Mouse (Mus musculus): Measurements from ENCODE around the gene Mybl2. TPM values are rescaled to one million over a fixed set of nuclear protein-coding genes. Genes with fewer than 3 reads are reported as not detected.
A peak's percentile ranks its signal among the peaks of the same experiment; 100 is the strongest.

Gene Mybl2
- polyA plus RNA-seq (2016; fragmentation: Nextera tagmentation; extraction: Ambion mirVana), result 47.5 and 55.1 TPM in 2 replicates

DNA sequence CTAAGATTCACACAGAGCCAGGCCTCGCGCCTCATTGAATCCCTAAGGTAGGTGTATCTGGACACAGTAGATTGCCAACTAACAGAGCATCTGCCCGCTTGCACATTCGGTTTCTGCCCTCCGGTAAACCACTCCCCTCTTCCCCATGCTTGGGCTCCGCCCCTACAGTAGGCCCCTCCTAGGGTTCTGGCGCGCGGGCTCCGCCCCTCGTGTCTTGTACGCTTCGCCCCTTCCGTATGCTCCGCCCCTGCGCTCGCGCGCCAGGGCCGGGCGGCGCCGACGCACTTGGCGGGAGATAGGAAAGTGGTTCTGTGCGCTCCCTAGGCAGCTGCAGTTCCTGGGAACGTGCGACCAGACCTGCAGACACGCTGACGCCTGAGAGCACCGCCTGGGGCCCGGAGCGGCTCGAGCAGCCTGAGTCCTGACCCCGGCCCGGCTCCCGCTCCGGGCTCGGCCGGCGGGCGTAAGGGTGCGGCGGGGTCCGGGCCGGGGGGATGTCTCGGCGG, at the start of gene Mybl2:
Gene Mybl2 (plus strand): TSS at position 353 of the 506 bp plus-strand sequence.
- H3K27me3 ChIP-seq (ENCODE audit: low read depth, poor library complexity, severe bottlenecking), result no peaks in the 10 kb centered on the region
- under 1% methylated on average over 48 of the region's 48 CpGs for WGBS
- H3K36me3 ChIP-seq, result peaks cover 4% of the 10 kb centered on the region
- no peaks in the 10 kb centered on the region for H3K9me3 ChIP-seq (replicated peaks)
- peaks cover 32% of the 10 kb centered on the region for H3K4me1 ChIP-seq
- peak within 1 kb of the TSS; percentile 90 for H3K4me3 ChIP-seq
- DNase-seq (ENCODE audit: low spot score), result peak; percentile 91
- peak within 1 kb of the TSS; percentile 90 for H3K27ac ChIP-seq

DNA sequence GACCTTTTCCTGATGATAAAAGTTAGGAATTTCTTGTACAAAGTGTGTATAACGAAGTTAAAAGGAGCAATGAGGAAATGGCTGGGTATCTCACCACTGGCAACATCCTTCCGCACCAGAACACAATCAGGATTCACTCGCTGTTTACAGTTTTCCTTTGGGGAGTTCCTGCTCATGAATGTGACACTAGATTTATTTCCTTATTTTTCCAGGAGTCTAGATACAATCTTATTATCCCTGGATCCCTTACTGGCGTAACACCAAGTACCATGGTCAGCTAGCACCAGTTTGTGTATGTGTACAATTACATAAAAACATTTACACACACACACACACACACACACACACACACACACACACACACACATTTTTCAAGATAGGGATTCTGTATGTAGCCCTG, 47.2 kb upstream of the Mybl2 start:
- Histone ChIP-seq H3K27me3 (ENCODE audit: low read depth, poor library complexity, severe bottlenecking) (no peaks in the 10 kb centered on the region), H3K4me3 (no peak overlapping the region), H3K9me3 (replicated peaks) (no peaks in the 10 kb centered on the region), H3K36me3 (no peaks in the 10 kb centered on the region), H3K27ac (no peak overlapping the region), H3K4me1 (no peaks in the 10 kb centered on the region)
- WGBS, result 83% methylated on average over 4 of the region's 4 CpGs
- no peak for DNase-seq (ENCODE audit: low spot score)

DNA sequence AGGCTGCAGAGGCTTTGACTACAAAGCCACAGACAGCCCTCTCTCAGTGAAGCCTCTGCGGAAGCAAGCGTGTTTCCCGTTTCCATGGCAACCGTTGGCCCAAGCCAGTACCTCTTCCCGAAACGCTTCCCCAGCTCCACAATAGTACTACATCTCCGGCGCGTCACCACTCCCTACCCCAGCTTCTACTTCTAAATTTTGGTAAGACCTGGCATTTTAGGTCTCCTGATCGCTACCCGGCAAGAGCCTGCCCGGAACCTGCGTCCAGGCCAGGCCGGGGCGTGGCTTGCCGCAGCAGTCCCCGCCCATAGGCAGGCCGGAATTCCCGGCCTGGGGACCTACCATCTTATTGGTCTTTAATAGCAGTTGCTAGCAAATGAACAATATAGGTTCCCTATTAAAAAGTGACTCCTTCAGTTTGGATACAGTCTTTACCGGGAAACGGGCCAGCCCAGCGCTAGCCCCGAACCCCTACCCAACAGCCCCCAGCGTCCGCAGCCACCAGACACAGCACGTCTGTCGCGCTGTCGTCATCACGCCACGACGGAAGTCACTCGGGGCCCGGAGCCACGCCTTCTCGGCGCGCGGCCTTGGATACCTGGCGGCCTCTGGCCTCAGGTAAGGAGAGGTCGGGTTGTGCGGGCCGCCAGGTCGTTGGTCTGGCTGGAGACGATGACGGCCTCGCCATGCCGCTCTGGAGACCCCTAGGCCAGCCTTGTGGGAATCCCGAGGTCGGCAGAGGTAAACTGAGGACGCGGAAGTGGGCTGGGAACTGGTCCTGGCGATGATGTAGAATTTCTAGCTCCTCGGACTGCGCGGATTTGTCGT, 37.4 kb upstream of the Mybl2 start, which contains the start of gene Ift52:
Gene Ift52 (plus strand): TSS at position 439 of the 828 bp plus-strand sequence.
- Histone ChIP-seq H3K4me3 (peak within 1 kb of the TSS; percentile 87), H3K27ac (peak within 1 kb of the TSS; percentile 86), H3K36me3 (no peaks in the 10 kb centered on the region), H3K4me1 (peaks cover 12% of the 10 kb centered on the region), H3K9me3 (replicated peaks) (no peaks in the 10 kb centered on the region), H3K27me3 (ENCODE audit: low read depth, poor library complexity, severe bottlenecking) (no peaks in the 10 kb centered on the region)
- peak; percentile 94 for DNase-seq (ENCODE audit: low spot score)
- WGBS, result under 1% methylated on average over 57 of the region's 57 CpGs

DNA sequence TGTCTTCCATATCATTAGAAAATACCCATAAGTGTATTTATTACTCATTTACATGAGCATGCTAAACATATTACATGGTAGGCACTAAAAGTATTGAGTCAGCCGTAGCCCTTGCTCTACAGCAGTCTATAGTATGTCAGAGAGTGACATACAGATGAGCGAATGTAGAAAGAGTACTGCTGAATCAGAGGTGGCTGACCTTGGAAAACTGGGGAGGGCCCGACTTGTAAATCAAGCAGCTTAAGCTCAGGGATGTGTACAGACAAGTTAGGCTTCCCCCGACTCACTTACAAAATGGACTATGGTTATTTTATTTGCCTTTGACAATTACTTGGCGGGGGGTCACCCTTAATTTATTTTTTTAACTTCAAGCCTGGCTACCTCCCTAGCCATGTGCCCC, 23.2 kb upstream of the Mybl2 start:
- no peak for DNase-seq (ENCODE audit: low spot score)
- H3K27me3 ChIP-seq (ENCODE audit: low read depth, poor library complexity, severe bottlenecking), result no peaks in the 10 kb centered on the region
- H3K4me3 ChIP-seq, result no peak overlapping the region
- no peaks in the 10 kb centered on the region for H3K9me3 ChIP-seq (replicated peaks)
- 89% methylated on average over 5 of the region's 5 CpGs for WGBS
- no peaks in the 10 kb centered on the region for H3K4me1 ChIP-seq
- peaks cover 98% of the 10 kb centered on the region for H3K36me3 ChIP-seq
- no peak overlapping the region for H3K27ac ChIP-seq

DNA sequence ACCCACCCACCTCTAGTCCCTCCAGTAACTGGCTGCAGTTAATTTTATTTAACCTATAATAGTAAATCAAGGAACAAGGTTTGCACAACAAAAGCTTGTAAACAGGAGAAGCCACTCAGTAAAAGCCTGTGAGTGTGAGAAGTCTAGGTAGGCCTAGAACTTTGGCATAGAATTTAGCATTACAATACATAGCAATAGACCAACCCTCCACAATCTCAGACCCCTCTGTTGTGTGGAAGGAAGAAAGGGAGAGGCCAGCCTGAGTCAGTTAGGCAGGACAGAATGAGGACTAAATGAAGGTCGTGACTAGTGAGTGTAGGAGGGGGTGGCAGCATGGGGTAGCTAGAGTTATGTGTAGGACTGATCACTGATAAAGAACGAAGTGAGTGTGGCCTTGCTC, 22.7 kb upstream of the Mybl2 start:
- H3K36me3 ChIP-seq, result peaks cover 98% of the 10 kb centered on the region
- no peaks in the 10 kb centered on the region for H3K9me3 ChIP-seq (replicated peaks)
- no peak overlapping the region for H3K27ac ChIP-seq
- WGBS, result 85% methylated on average over 2 of the region's 2 CpGs
- H3K4me1 ChIP-seq, result no peaks in the 10 kb centered on the region
- DNase-seq (ENCODE audit: low spot score), result no peak
- no peaks in the 10 kb centered on the region for H3K27me3 ChIP-seq (ENCODE audit: low read depth, poor library complexity, severe bottlenecking)
- no peak overlapping the region for H3K4me3 ChIP-seq

DNA sequence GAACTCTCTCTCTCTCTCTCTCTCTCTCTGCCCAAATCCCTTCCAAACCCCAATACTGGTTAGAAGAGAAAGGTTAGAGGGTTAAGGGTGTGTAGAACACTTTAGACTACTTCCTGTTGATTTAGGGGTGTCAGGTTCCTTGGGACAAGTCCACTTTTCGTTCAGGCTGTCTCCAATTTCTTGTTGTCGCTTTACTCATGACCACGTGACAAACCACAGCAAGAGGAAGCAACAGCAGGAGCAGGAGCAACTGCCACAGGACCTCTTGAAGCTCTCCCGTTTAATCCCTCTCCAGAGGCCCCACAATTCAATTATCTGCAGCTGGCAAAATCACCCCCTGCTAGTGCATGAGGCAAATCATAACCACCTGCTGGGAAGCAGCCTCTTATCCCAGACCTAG, 21.9 kb upstream of the Mybl2 start:
- Histone ChIP-seq H3K4me3 (no peak overlapping the region), H3K9me3 (replicated peaks) (no peaks in the 10 kb centered on the region), H3K4me1 (no peaks in the 10 kb centered on the region), H3K27ac (no peak overlapping the region), H3K27me3 (ENCODE audit: low read depth, poor library complexity, severe bottlenecking) (no peaks in the 10 kb centered on the region), H3K36me3 (peaks cover 98% of the 10 kb centered on the region)
- WGBS, result 47% methylated on average over 4 of the region's 4 CpGs
- no peak for DNase-seq (ENCODE audit: low spot score)

DNA sequence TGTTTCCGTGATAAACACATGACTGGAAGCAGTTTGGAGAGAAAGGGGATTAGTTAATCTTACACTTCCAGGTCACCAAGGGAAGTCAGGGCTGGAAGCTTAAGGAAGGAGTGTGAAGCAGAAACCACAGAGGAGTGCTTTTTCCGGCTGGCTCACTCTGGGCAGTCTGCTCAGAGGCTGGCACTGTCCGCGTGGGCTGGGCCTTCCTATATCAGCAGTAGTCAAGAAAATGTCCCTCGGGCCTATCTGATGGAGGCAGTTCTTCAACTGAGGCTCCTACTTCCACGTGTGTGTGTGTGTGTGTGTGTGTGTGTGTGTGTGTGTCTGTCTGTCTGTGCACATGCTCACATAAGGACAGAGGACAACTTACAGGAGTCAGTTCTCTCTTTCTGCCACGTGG, 14.5 kb upstream of the Mybl2 start:
- no peaks in the 10 kb centered on the region for H3K4me1 ChIP-seq
- peaks cover 94% of the 10 kb centered on the region for H3K36me3 ChIP-seq
- WGBS, result 84% methylated on average over 7 of the region's 7 CpGs
- H3K4me3 ChIP-seq, result no peak overlapping the region
- no peaks in the 10 kb centered on the region for H3K9me3 ChIP-seq (replicated peaks)
- DNase-seq (ENCODE audit: low spot score), result no peak
- H3K27me3 ChIP-seq (ENCODE audit: low read depth, poor library complexity, severe bottlenecking), result no peaks in the 10 kb centered on the region
- H3K27ac ChIP-seq, result no peak overlapping the region

DNA sequence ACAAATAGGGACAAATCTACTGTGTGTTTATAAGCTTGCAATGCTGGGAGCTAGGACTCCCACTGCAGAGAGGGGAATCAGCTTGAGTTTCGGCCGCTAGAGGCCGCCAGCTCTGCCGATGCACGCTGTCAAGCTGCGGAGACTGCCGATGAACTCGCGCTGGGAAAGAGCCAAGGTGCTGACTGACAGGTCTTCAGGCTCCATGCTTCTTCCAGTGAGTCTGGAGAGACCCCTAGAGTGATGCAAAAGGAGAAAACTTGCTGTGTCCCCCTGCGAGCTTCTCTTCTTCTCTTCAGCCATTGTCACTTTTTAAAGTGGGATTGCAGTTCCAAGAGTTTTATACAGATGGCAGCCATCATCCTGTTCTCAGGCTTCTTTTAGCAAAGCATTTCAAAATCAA, 6.4 kb upstream of the Mybl2 start:
- peak; percentile 75 for DNase-seq (ENCODE audit: low spot score)
- H3K4me3 ChIP-seq, result no peak overlapping the region
- H3K36me3 ChIP-seq, result peaks cover 53% of the 10 kb centered on the region
- WGBS, result 4% methylated on average over 10 of the region's 10 CpGs
- H3K27me3 ChIP-seq (ENCODE audit: low read depth, poor library complexity, severe bottlenecking), result no peaks in the 10 kb centered on the region
- H3K9me3 ChIP-seq (replicated peaks), result no peaks in the 10 kb centered on the region
- peaks cover 5% of the 10 kb centered on the region; the same call in 1 of the 2 replicates for H3K4me1 ChIP-seq
- no peak overlapping the region for H3K27ac ChIP-seq

DNA sequence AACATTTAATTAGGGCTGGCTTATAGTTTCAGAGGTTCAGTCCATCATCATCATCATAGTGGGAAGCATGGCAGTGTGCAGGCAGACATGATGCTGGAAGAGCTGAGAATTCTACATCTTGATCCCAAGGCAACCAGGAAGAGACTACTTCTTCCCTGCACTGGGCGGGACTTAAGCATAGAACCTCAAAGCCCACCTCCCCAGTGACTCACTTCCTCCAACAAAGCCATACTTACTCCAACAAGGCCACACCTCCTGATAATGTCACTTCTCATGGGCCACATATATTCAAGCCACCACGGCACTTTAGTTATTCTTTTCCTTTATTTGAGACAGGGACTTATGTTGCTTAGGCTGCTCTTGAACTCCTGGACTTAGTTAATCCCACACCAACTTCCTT, 5.4 kb upstream of the Mybl2 start:
- H3K4me1 ChIP-seq, result peaks cover 10% of the 10 kb centered on the region
- H3K27me3 ChIP-seq (ENCODE audit: low read depth, poor library complexity, severe bottlenecking), result no peaks in the 10 kb centered on the region
- H3K27ac ChIP-seq, result no peak overlapping the region
- no peaks in the 10 kb centered on the region for H3K9me3 ChIP-seq (replicated peaks)
- peaks cover 43% of the 10 kb centered on the region for H3K36me3 ChIP-seq
- no peak overlapping the region for H3K4me3 ChIP-seq
- WGBS, result 93% methylated on average over 2 of the region's 2 CpGs
- no peak for DNase-seq (ENCODE audit: low spot score)

DNA sequence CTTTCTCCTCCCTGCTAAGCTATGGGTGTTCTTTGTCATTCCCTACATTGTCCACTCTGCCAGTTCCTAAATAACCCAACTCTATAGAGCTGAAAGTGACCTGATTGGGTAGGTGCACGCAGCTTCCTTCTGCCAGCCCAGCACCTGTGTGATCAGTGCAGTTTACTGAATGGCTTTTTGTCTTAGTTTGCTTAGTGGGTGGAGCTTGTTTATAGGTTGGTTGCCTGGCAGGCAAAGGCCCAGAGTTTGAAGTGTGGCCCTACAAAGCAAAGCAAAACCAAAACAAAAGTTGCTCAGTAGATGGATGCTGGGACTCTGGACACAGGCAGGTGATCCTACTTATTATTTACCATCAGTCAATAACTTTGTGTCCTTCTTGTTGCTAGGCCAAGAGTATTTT, 2.8 kb upstream of the Mybl2 start:
- WGBS, result 82% methylated on average over 1 of the region's 1 CpGs
- H3K4me3 ChIP-seq, result no peak overlapping the region
- DNase-seq (ENCODE audit: low spot score), result no peak
- peaks cover 20% of the 10 kb centered on the region for H3K36me3 ChIP-seq
- H3K4me1 ChIP-seq, result peaks cover 32% of the 10 kb centered on the region
- no peak overlapping the region for H3K27ac ChIP-seq
- H3K9me3 ChIP-seq (replicated peaks), result no peaks in the 10 kb centered on the region
- no peaks in the 10 kb centered on the region for H3K27me3 ChIP-seq (ENCODE audit: low read depth, poor library complexity, severe bottlenecking)

DNA sequence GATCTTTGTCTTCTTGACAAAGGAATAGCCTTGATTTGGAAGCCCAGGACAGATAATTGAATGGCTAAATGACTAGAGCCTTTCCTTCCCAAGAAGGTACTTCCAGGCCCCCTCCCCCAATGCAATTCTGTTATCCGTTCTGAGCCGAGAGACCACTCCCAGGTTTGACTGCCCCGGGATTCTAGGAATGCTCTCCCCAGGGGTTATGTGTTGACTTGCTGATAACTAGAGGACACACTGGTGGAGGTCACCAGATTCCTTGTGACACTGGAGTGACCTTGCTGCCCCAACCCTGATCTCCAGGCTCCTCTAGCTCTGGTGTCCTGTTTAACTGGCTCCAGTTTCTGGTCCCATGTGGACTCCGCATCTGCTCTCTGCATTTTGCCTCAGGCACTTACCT, 2.4 kb upstream of the Mybl2 start:
- peaks cover 16% of the 10 kb centered on the region for H3K36me3 ChIP-seq
- H3K4me3 ChIP-seq, result no peak overlapping the region
- WGBS, result 45% methylated on average over 4 of the region's 4 CpGs
- peaks cover 32% of the 10 kb centered on the region for H3K4me1 ChIP-seq
- H3K9me3 ChIP-seq (replicated peaks), result no peaks in the 10 kb centered on the region
- no peak overlapping the region for H3K27ac ChIP-seq
- DNase-seq (ENCODE audit: low spot score), result no peak
- no peaks in the 10 kb centered on the region for H3K27me3 ChIP-seq (ENCODE audit: low read depth, poor library complexity, severe bottlenecking)

DNA sequence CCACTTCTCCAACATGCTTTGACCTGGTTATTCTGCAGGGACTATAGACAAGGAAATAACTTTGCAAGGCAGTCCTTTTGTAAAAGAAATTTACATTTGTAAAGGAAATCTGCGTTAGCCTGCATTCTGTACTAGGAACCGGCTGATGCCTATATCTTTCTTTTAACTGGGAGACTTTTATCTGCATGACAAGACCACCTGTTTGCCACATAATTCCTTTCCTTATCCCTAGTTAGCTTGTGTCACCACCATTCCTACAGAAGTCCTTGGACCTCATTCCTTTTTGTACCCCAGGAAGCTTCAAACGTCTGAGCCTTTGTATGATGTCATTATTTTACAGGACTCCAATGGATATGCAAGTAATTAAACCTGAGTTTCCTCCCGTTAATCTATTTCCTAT, 1.7 kb upstream of the Mybl2 start:
- no peak overlapping the region for H3K4me3 ChIP-seq
- no peak for DNase-seq (ENCODE audit: low spot score)
- H3K27me3 ChIP-seq (ENCODE audit: low read depth, poor library complexity, severe bottlenecking), result no peaks in the 10 kb centered on the region
- 76% methylated on average over 4 of the region's 4 CpGs for WGBS
- H3K9me3 ChIP-seq (replicated peaks), result no peaks in the 10 kb centered on the region
- H3K36me3 ChIP-seq, result peaks cover 9% of the 10 kb centered on the region
- H3K4me1 ChIP-seq, result peaks cover 32% of the 10 kb centered on the region
- H3K27ac ChIP-seq, result no peak overlapping the region

DNA sequence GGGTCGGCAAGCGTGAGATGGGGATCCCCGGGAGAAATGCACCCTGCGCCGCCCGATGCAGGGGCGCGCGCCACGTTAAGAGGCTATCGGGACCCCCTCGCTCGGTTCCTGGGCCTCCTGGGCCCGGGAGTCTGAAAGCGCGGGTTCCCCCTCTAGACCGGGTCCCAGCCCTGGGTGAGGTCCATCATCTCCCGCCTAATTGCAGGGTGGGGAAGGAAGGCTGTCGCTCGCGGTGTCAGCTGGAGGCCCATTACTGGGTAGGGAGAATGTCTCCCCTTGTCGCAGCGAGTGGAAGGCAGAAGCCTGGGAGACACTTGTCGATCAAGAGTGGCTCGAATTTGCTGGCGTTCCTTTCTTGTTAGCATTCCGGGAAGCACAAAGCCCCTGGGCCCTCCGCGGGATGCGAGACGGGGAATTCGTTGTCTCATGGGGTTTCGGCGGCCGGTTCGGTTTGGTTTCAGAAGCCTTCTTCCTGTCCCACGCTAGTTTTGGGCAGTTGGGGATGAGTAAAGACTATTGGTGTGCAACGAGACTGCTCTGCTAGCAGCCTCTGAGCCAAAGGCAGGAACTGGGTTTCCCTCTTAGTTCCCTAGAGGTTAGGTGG, 506 bp downstream of the Mybl2 start:
- H3K27me3 ChIP-seq (ENCODE audit: low read depth, poor library complexity, severe bottlenecking), result no peaks in the 10 kb centered on the region
- under 1% methylated on average over 34 of the region's 38 CpGs for WGBS
- H3K4me3 ChIP-seq, result peak overlapping the region; percentile 90
- H3K9me3 ChIP-seq (replicated peaks), result no peaks in the 10 kb centered on the region
- peak overlapping the region; percentile 90 for H3K27ac ChIP-seq
- H3K36me3 ChIP-seq, result peaks cover 9% of the 10 kb centered on the region
- H3K4me1 ChIP-seq, result peaks cover 32% of the 10 kb centered on the region
- peak; percentile 72 for DNase-seq (ENCODE audit: low spot score)

Measured in limb, embryonic 10.5 days (tissue).